Mouse (Mus musculus) liver, embryonic 16.5 days (tissue): ENCODE results near the gene Palb2. TPM values are rescaled to one million over a fixed set of nuclear protein-coding genes. Genes with fewer than 3 reads are reported as not detected.

Source experiments
- ATAC-seq: fragments of 200-750 bp; cut with Nextera tagmentation; 2 replicates; pipeline ENCODE4 v1.8.0; 2017; ENCODE audit warnings: low read depth, mild to moderate bottlenecking, moderate number of reproducible peaks, moderate library complexity
- H3K27ac ChIP-seq: fragments of 300-500 bp; sonication (generic); 2 replicates; pipeline ENCODE4 v1.5.1; 2014; ENCODE audit warnings: mild to moderate bottlenecking, low read length
- H3K27me3 ChIP-seq: fragments of 300-500 bp; sonication (generic); 2 replicates; pipeline ENCODE4 v1.6.1; 2014; ENCODE audit warnings: low read depth, low read length, mixed read lengths; ENCODE audit not compliant: control insufficient read depth, insufficient read depth
- H3K36me3 ChIP-seq: fragments of 300-500 bp; sonication (generic); 2 replicates; pipeline ENCODE4 v1.6.1; 2014; ENCODE audit warnings: mild to moderate bottlenecking; ENCODE audit not compliant: control insufficient read depth, insufficient read depth
- H3K4me1 ChIP-seq: fragments of 300-500 bp; sonication (generic); 2 replicates; pipeline ENCODE4 v1.6.1; 2014; ENCODE audit warnings: low read depth, low read length, mixed read lengths; ENCODE audit not compliant: control insufficient read depth
- H3K4me2 ChIP-seq: fragments of 300-500 bp; sonication (generic); 2 replicates; pipeline ENCODE4 v1.6.1; 2014; ENCODE audit warnings: low read depth, low read length, mixed read lengths
- H3K4me3 ChIP-seq: fragments of 300-500 bp; sonication (generic); 2 replicates; pipeline ENCODE4 v1.5.1; 2014; ENCODE audit warnings: low read depth, mild to moderate bottlenecking, low read length
- H3K9ac ChIP-seq: fragments of 300-500 bp; sonication (generic); 2 replicates; pipeline ENCODE4 v1.6.1; 2014; ENCODE audit warnings: low read depth, low read length
- H3K9me3 ChIP-seq: fragments of 300-500 bp; sonication (generic); replicated peaks from 2 replicates; pipeline ENCODE4 v1.6.1; 2016; ENCODE audit warnings: low read length; ENCODE audit not compliant: control insufficient read depth
- WGBS: fragments of 180-500 bp; shearing (Covaris S2); extraction: QIAGEN DNeasy Blood & Tissue Kit; methylation state at CpG from one replicate; pipeline ENCODE4 v1.1.7; 2014; ENCODE audit not compliant: insufficient replicate concordance; 5-methylcytosine and 5-hydroxymethylcytosine counted together
- polyA plus RNA-seq: library from polyadenylated mRNA; unstranded; fragments of >200 nt; fragmentation: Nextera tagmentation; extraction: Ambion mirVana; gene quantifications from 2 replicates; pipeline ENCODE4 v1.2.1, GENCODE M21; 2015

Gene Palb2
- polyA plus RNA-seq, result 10.5 and 11.1 TPM in 2 replicates

DNA sequence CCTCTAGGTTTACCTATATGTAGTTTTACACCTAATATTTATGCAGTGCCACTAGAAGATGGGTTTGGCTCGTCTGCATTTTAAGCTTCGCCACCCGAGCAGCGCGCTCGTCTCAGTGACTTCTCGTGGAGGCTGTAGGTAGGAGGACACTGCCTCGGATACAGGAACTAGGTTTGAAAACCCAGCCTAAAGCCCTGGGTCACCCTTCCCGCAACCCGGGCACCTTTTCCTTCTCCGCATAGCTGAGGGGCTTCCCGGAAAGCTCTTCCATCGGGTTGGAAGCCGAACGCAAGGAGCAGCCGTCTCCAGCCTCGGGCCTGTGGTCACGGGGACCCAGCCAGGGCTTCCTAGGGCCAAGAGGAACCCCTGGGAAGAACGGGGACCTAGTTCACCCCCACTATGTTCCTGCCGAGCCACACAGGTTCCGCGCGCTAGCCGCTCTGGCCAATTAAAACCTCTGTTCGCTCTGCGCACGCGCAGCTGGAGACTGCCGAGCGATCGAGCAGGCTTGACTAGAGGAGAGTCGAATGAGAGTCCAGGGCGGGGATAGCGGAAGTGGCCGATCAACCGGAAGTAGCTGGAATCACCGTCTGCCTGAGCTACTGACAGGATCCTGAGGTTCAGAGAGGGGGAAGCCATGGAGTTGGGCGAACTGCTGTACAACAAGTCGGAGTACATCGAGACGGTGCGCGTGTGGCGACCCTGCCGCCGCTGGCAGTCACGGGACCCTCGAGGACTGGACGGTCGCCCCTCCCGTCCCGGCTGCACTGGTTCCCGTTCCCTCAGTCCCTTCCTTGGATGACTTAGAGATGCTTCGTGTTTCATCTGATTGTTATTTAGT lies at the start of gene Palb2, which contains the start of gene Dctn5:
Gene Palb2 (minus strand): TSS at position 489 of the 841 bp plus-strand sequence.
Gene Dctn5 (plus strand): TSS at position 545 of the 841 bp plus-strand sequence.
- Histone ChIP-seq H3K4me3 (peak within 1 kb of the TSS; percentile 99), H3K4me1 (peaks cover 13% of the 10 kb centered on the region), H3K4me2 (peak within 1 kb of the TSS; percentile 76), H3K9ac (peak within 1 kb of the TSS; percentile 96), H3K27ac (peak within 1 kb of the TSS; percentile 88), H3K27me3 (no peaks in the 10 kb centered on the region), H3K36me3 (peaks cover 19% of the 10 kb centered on the region), H3K9me3 (no peaks in the 10 kb centered on the region)
- ATAC-seq, result peak; percentile 99
- WGBS, result 0% methylated on average over 54 of the region's 54 CpGs

DNA sequence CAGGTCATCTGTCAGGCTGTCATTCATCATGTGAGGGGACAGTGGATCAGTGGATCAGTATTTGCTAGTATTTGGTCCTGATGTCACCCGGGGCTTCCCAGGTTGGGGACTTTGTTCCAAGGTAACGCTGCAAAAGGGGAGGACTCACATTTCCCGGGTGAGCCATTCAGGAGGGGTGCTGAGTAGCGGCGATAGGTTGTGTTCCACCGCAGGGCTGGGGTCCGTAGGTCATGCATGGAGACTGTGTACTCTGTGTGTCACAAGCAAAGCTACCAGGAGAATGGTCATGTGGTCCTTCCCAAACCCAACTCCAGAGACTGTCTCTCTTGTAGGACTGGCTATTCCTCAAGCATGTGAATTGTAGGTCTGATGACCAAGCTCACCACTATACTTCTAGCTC lies 47.9 kb upstream of the Palb2 start:
- WGBS, result 58% methylated on average over 7 of the region's 7 CpGs
- Histone ChIP-seq H3K27ac (no peak overlapping the region), H3K4me1 (no peaks in the 10 kb centered on the region), H3K36me3 (no peaks in the 10 kb centered on the region), H3K9me3 (no peaks in the 10 kb centered on the region), H3K4me3 (no peak overlapping the region), H3K9ac (no peak overlapping the region), H3K4me2 (no peak overlapping the region), H3K27me3 (no peaks in the 10 kb centered on the region)
- ATAC-seq, result no peak

DNA sequence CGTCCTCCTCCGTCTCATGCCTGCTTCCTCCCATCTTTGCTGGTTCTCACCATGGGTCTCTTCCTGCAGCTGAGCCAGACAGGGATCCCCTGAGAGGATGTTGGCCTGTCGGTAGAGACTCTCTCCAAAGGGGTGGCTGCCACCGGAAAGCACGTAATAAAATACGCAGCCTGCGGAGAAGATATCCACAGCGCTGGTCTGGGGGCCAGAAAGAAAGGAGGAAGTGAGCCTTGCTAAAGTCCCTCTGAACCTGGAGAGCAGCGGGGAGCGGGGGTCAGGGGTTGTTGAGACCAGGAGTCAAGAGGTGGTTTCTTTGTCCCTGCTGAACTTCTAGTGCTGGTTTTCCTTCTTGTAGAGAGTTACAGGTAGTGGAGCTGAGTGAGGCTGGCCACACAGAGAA lies 38.8 kb upstream of the Palb2 start:
- H3K27ac ChIP-seq, result no peak overlapping the region
- H3K27me3 ChIP-seq, result no peaks in the 10 kb centered on the region
- no peaks in the 10 kb centered on the region for H3K4me1 ChIP-seq
- no peaks in the 10 kb centered on the region for H3K9me3 ChIP-seq
- no peak overlapping the region for H3K9ac ChIP-seq
- no peak overlapping the region for H3K4me2 ChIP-seq
- ATAC-seq, result no peak
- H3K4me3 ChIP-seq, result no peak overlapping the region
- 46% methylated on average over 10 of the region's 10 CpGs for WGBS
- H3K36me3 ChIP-seq, result peaks cover 43% of the 10 kb centered on the region

DNA sequence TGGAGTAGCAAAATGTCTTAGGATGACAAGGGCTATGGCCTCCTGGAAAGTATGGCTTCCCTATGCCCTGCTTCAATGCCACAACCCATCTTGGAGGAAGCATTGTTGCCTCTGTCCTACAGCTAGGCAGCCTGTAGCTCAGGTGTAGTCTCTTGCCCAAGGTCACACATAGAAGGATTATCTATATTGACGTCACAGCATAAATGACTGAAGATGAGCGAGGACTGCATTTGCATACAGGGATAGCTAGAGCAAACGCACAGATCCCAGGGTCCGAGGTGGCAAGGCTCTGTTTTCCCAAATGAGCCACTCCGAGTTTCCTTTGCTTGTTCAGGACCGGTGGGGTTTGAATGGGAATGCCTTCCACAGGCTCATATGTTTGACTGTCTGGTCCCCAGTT lies 37.9 kb upstream of the Palb2 start:
- no peak overlapping the region for H3K4me3 ChIP-seq
- H3K4me1 ChIP-seq, result no peaks in the 10 kb centered on the region
- H3K27me3 ChIP-seq, result no peaks in the 10 kb centered on the region
- H3K4me2 ChIP-seq, result no peak overlapping the region
- no peaks in the 10 kb centered on the region for H3K9me3 ChIP-seq
- no peak for ATAC-seq
- peaks cover 52% of the 10 kb centered on the region for H3K36me3 ChIP-seq
- no peak overlapping the region for H3K27ac ChIP-seq
- H3K9ac ChIP-seq, result no peak overlapping the region
- 84% methylated on average over 6 of the region's 6 CpGs for WGBS

DNA sequence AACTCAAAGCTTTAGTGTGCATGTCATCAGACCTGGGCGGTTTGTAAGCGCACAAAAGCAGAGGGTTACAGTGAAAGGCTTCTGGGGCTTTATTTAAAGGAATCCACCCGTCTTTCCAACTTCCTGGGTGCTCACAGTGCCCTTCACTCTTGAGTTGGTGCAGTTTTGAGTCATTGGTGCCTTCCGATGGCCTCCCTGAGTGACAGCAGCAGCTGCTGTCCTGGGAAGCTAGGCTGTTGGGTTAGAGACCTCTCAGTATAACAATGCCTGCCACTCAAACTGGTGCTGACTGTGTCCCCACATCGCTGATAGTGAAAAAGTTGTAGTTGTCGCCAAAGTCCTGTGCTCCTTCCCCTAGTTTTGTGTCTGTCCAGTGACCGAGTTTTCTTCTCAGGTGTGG lies 34.4 kb upstream of the Palb2 start:
- Histone ChIP-seq H3K4me2 (no peak overlapping the region), H3K9ac (no peak overlapping the region), H3K9me3 (no peaks in the 10 kb centered on the region), H3K36me3 (peaks cover 84% of the 10 kb centered on the region), H3K4me1 (peaks cover under 1% of the 10 kb centered on the region; the same call in 1 of the 2 replicates), H3K27me3 (no peaks in the 10 kb centered on the region), H3K27ac (no peak overlapping the region), H3K4me3 (no peak overlapping the region)
- 83% methylated on average over 7 of the region's 7 CpGs for WGBS
- no peak for ATAC-seq

DNA sequence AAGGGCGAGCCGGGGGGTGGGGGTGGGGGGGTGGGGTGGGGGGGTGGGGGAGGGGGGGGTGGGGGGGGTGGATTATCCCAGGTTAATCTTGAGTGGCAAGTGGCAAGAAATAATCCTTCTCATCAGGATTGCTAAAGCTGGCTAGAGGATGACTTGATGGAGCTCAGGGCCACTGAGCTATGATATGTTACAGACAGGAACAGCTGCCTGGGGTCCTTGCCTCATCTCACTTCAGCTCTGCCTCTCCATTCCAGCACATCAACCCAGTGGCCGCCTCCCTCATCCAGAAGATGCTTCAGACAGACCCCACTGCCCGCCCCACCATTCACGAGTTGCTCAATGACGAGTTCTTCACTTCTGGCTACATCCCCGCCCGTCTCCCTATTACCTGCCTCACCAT lies 31.0 kb upstream of the Palb2 start:
- Histone ChIP-seq H3K4me3 (no peak overlapping the region), H3K27me3 (no peaks in the 10 kb centered on the region), H3K9me3 (no peaks in the 10 kb centered on the region), H3K4me1 (peaks cover 15% of the 10 kb centered on the region), H3K36me3 (peaks cover 76% of the 10 kb centered on the region), H3K9ac (no peak overlapping the region), H3K27ac (no peak overlapping the region), H3K4me2 (no peak overlapping the region)
- ATAC-seq, result no peak
- WGBS, result 87% methylated on average over 8 of the region's 8 CpGs

DNA sequence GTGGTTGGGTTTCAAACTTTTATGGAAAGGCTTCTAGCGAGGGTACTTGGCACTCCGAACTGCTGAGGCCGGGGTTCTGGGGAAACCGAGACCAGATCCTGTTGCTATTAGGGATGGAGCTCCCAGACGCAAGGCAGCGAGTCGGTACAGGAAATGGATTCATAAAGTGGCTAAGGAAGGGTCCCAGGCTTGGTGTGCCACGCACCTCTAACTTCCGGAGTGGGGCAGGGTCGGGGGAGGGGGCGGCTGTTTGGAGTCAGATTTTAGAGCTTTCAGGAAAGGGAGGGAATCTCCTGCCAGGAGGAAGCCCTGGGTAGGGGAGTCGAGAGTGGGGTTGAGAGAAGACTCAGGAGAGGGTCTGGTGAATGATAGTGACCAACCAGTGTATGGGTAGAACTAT lies 27.3 kb upstream of the Palb2 start:
- 2% methylated on average over 12 of the region's 12 CpGs for WGBS
- Histone ChIP-seq H3K36me3 (peaks cover 40% of the 10 kb centered on the region), H3K27ac (peak overlapping the region; percentile 74), H3K9me3 (no peaks in the 10 kb centered on the region), H3K27me3 (no peaks in the 10 kb centered on the region), H3K4me3 (peak overlapping the region; percentile 96), H3K4me1 (peaks cover 22% of the 10 kb centered on the region), H3K4me2 (peak overlapping the region; percentile 65), H3K9ac (peak overlapping the region; percentile 82)
- no peak for ATAC-seq

DNA sequence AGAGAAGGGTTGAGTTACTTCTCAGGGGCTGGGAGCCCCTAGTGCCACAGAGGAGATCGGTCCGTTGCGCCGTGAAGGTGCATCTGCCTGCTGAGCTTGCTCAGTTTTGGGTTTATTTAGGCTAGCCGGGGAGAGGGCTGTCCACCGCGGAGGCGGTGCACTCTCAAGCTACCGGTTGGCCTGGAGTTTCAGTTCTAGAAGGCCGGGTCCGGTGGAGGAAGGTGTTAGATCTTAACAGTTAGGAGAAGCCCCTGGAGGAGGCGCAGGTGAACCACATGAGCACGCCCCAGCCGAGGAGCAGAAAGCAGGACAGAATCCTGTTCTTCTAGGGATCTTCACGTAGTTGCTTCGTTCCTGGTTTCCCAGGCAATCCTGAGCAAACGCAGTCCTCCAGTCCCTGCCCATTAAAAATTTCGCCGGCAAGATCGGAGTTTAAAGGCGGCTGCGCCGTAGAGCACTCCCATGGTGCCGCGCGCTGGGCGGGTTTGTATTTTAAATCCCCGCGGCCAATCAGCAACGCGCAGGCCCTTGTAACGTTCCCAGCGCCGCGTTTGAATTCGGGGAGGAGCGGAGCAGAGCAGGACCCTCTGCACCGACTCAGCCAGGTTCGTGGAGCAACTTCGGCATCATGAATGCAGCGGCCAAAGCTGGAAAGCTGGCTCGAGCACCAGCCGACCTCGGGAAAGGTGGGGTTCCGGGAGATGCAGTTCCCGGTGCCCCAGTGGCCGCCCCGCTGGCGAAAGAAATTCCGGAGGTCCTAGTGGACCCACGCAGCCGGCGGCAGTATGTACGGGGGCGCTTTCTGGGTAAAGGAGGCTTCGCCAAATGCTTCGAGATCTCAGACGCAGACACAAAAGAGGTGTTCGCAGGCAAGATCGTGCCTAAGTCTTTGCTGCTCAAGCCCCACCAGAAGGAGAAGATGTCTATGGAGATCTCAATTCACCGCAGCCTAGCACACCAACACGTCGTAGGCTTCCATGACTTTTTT lies 26.4 kb upstream of the Palb2 start, which contains the start of gene Plk1:
Gene Plk1 (plus strand): TSS at position 525 of the 988 bp plus-strand sequence.
- Histone ChIP-seq H3K9me3 (no peaks in the 10 kb centered on the region), H3K4me1 (peaks cover 22% of the 10 kb centered on the region), H3K36me3 (peaks cover 31% of the 10 kb centered on the region), H3K4me2 (peak within 1 kb of the TSS; percentile 70), H3K27me3 (no peaks in the 10 kb centered on the region), H3K27ac (peak within 1 kb of the TSS; percentile 88), H3K4me3 (peak within 1 kb of the TSS; percentile 96), H3K9ac (peak within 1 kb of the TSS; percentile 82)
- peak; percentile 95 for ATAC-seq
- under 1% methylated on average over 63 of the region's 63 CpGs for WGBS
